In genomic region chr17:27556315-27557011, GRCm38 (mm10) we compare ENCODE assay signal across 8 mouse cellular contexts. TPM values are rescaled to one million over a fixed set of nuclear protein-coding genes. Genes with fewer than 3 reads are reported as not detected.
DNase-seq lines count a peak whose midpoint lies in the region; ATAC-seq and TF ChIP-seq lines count a peak whose summit lies in the region.

TSS of gene Hmga1 (plus strand) at chr17:27556497.

- H3K4me1 ChIP-seq in forebrain, embryonic 10.5 days: peaks cover 86% of the 10 kb centered on the region
- H3K4me1 ChIP-seq in heart, embryonic 14.5 days (ENCODE audit: control insufficient read depth in 2 of 2, insufficient read depth in 2 of 2, low read length in 2 of 2): peaks cover 28% of the 10 kb centered on the region in 2 experiments
- H3K4me1 ChIP-seq in liver, postnatal 0 days (ENCODE audit: insufficient read depth): peaks cover 53% of the 10 kb centered on the region
- H3K4me1 ChIP-seq in neural tube, embryonic 13.5 days (replicated peaks): peaks cover 44% of the 10 kb centered on the region

- TF ChIP-seq EP300 in liver, postnatal 0 days (IDR thresholded peaks at IDR 0.05; ENCODE audit: low read depth): no peak

- peaks cover 7% of the 10 kb centered on the region; the same call in 1 of the 2 replicates for H3K27me3 ChIP-seq in forebrain, embryonic 10.5 days (ENCODE audit: poor library complexity, severe bottlenecking)
- H3K27me3 ChIP-seq in heart, embryonic 14.5 days (ENCODE audit: control insufficient read depth, insufficient read depth, low read length): no peaks in the 10 kb centered on the region
- no peaks in the 10 kb centered on the region for H3K27me3 ChIP-seq in liver, postnatal 0 days (ENCODE audit: insufficient read depth, low read length)
- peaks cover 12% of the 10 kb centered on the region for H3K27me3 ChIP-seq in neural tube, embryonic 13.5 days

- H3K4me2 ChIP-seq in heart, embryonic 14.5 days (ENCODE audit: low read length): peak within 1 kb of the TSS; percentile 93
- peak within 1 kb of the TSS; percentile 96 for H3K4me2 ChIP-seq in liver, postnatal 0 days (ENCODE audit: low read depth, low read length)
- peak within 1 kb of the TSS; percentile 84 for H3K4me2 ChIP-seq in neural tube, embryonic 13.5 days

- ATAC-seq in heart, embryonic 14.5 days (ENCODE audit: insufficient number of reproducible peaks, insufficient read depth, low FRiP score, low read depth): peak; percentile 65
- peak; percentile 74 for ATAC-seq in liver, postnatal 0 days
- peak; percentile 79 for ATAC-seq in neural tube, embryonic 13.5 days (ENCODE audit: low read depth)

- H3K9ac ChIP-seq in heart, embryonic 14.5 days (ENCODE audit: low read length): peak within 1 kb of the TSS; percentile 78
- peak within 1 kb of the TSS; percentile 90 for H3K9ac ChIP-seq in liver, postnatal 0 days (replicated peaks)
- peak within 1 kb of the TSS; percentile 95 for H3K9ac ChIP-seq in neural tube, embryonic 13.5 days

- under 1% methylated on average over 79 of the region's 79 CpGs for WGBS in forebrain, embryonic 10.5 days
- under 1% methylated on average over 76 of the region's 79 CpGs for WGBS in heart, embryonic 14.5 days
- WGBS in liver, postnatal 0 days (ENCODE audit: insufficient replicate concordance): under 1% methylated on average over 67 of the region's 79 CpGs
- under 1% methylated on average over 79 of the region's 79 CpGs for WGBS in neural tube, embryonic 13.5 days

- TF ChIP-seq CTCF in liver, postnatal 0 days (IDR thresholded peaks at IDR 0.05; ENCODE audit: low read depth): no peak

- peak within 1 kb of the TSS; percentile 99 for H3K27ac ChIP-seq in forebrain, embryonic 10.5 days
- H3K27ac ChIP-seq in heart, embryonic 14.5 days (replicated peaks in 1 of 2; ENCODE audit: control insufficient read depth in 1 of 2, insufficient read depth in 1 of 2, low read depth in 2 of 2, low read length in 2 of 2): peak within 1 kb of the TSS; percentile 85 to 91
- peak within 1 kb of the TSS; percentile 97 for H3K27ac ChIP-seq in liver, postnatal 0 days (ENCODE audit: low read depth)
- peak within 1 kb of the TSS; percentile 96 for H3K27ac ChIP-seq in neural tube, embryonic 13.5 days (replicated peaks)

- peaks cover 20% of the 10 kb centered on the region for H3K36me3 ChIP-seq in forebrain, embryonic 10.5 days (replicated peaks)
- H3K36me3 ChIP-seq in heart, embryonic 14.5 days (ENCODE audit: control insufficient read depth, insufficient read depth, low read length): peaks cover 9% of the 10 kb centered on the region; the same call in 1 of the 2 replicates
- peaks cover 14% of the 10 kb centered on the region for H3K36me3 ChIP-seq in liver, postnatal 0 days (replicated peaks; ENCODE audit: insufficient read depth, low read length)
- H3K36me3 ChIP-seq in neural tube, embryonic 13.5 days: peaks cover 3% of the 10 kb centered on the region

- DNase-seq in ES-CJ7 (ENCODE audit: low read depth, low spot score): peak; percentile 92
- peak; percentile 66 for DNase-seq in c-Kit-negative CD71-positive TER-119-positive erythroid progenitor cells, embryonic 14.5 days (ENCODE audit: low read depth, low spot score)
- peak; percentile 91 for DNase-seq in forebrain, embryonic 10.5 days (ENCODE audit: extremely low spot score, low spot score)
- peak; percentile 93 for DNase-seq in kidney, postnatal 14 days
- DNase-seq in liver, postnatal 0 days: peak; percentile 93
- peak; percentile 84 to 85 for DNase-seq in thymus, adult 18-20 months

- H3K9me3 ChIP-seq in forebrain, embryonic 10.5 days: no peaks in the 10 kb centered on the region
- H3K9me3 ChIP-seq in heart, embryonic 14.5 days (ENCODE audit: control insufficient read depth, low read length): no peaks in the 10 kb centered on the region
- no peaks in the 10 kb centered on the region for H3K9me3 ChIP-seq in liver, postnatal 0 days (ENCODE audit: low read length)
- no peaks in the 10 kb centered on the region for H3K9me3 ChIP-seq in neural tube, embryonic 13.5 days

- H3K4me3 ChIP-seq in forebrain, embryonic 10.5 days: peak within 1 kb of the TSS; percentile 98
- H3K4me3 ChIP-seq in heart, embryonic 14.5 days (ENCODE audit: control insufficient read depth in 1 of 2, insufficient read depth in 1 of 2, low read depth in 1 of 2, low read length in 2 of 2): peak within 1 kb of the TSS; percentile 77 to 82
- peak within 1 kb of the TSS; percentile 78 for H3K4me3 ChIP-seq in liver, postnatal 0 days (ENCODE audit: low read depth, low read length)
- peak within 1 kb of the TSS; percentile 87 for H3K4me3 ChIP-seq in neural tube, embryonic 13.5 days

RNA-seq across cellular contexts. Expression of gene Hmga1, which starts in this region (rescaled TPM):
- 821 and 911 TPM in 2 replicates for polyA plus RNA-seq in forebrain, embryonic 10.5 days (2016; fragmentation: Nextera tagmentation; extraction: Ambion mirVana)
- 113 and 126 TPM in 2 replicates for polyA plus RNA-seq in heart, embryonic 14.5 days (2014; fragmentation: Nextera tagmentation; extraction: Ambion mirVana)
- 64.0 and 64.9 TPM in 2 replicates for polyA plus RNA-seq in liver, postnatal 0 days (2015; fragmentation: Nextera tagmentation; extraction: Ambion mirVana)
- 121 and 127 TPM in 2 replicates for polyA plus RNA-seq in neural tube, embryonic 13.5 days (2015; fragmentation: Nextera tagmentation; extraction: Ambion mirVana)

Comparison
In these comparisons a context has a peak if more than half of its experiments do, and no peak if none do; other contexts are left out.
1. Peak in every context shown above with its lines: DNase-seq, ATAC-seq, H3K4me3 ChIP-seq and H3K27ac ChIP-seq.